Mouse (Mus musculus) E14TG2a.4 (cell line): ENCODE measurements around the gene Zmat3.

Experiments
- CTCF ChIP-seq: conservative IDR thresholded peaks from 2 replicates; pipeline ENCODE4 v1.5.1; 2014; ENCODE audit warnings: low read length
- POU5F1 ChIP-seq: IDR thresholded peaks from 2 replicates; pipeline ENCODE4 v1.6.1; 2014; ENCODE audit warnings: low read length, borderline replicate concordance

- TF ChIP-seq CTCF (no peak), POU5F1 (no peak)
Observed at GRCm38 (mm10) chr3:32402990-32403885, 37.4 kb upstream of the Zmat3 start.
